Mouse (Mus musculus): Measurements from ENCODE around the gene Dlx6. TPM values are rescaled to one million over a fixed set of nuclear protein-coding genes. Genes with fewer than 3 reads are reported as not detected.

Dlx6 gene
- total RNA-seq, 2 experiments from 2014 or later = not detected

- peak; percentile 21; the same call in 1 of the 2 replicates for ATAC-seq (replicated peaks; ENCODE audit: poor library complexity)
Observed at GRCm38 (mm10) chr6:6859111-6859949, 3.8 kb upstream of the Dlx6 start.

GRCm38 (mm10) chr6:6859950-6860410 lies 3.2 kb upstream of the Dlx6 start:
- 0 out of 2 replicates have a peak, but pooled peaks have one; percentile 4 for ATAC-seq (replicated peaks; ENCODE audit: poor library complexity)

GRCm38 (mm10) chr6:6860411-6861085 lies 2.6 kb upstream of the Dlx6 start:
- ATAC-seq (replicated peaks; ENCODE audit: poor library complexity) = 0 out of 2 replicates have a peak, but pooled peaks have one; percentile 9

GRCm38 (mm10) chr6:6861086-6861797 lies 1.9 kb upstream of the Dlx6 start:
- no peak for ATAC-seq (replicated peaks; ENCODE audit: poor library complexity)

GRCm38 (mm10) chr6:6861798-6862428 lies 1.2 kb upstream of the Dlx6 start:
- no peak for ATAC-seq (replicated peaks; ENCODE audit: poor library complexity)

- ATAC-seq (replicated peaks; ENCODE audit: poor library complexity) = peak; percentile 10; the same call in 1 of the 2 replicates
Observed at GRCm38 (mm10) chr6:6862611-6863010, 523 bp upstream of the Dlx6 start.

- no peak for ATAC-seq (replicated peaks; ENCODE audit: poor library complexity)
Observed at GRCm38 (mm10) chr6:6863955-6864354, 821 bp downstream of the Dlx6 start.

GRCm38 (mm10) chr6:6864441-6865440 lies 1.6 kb downstream of the Dlx6 start:
- ATAC-seq (replicated peaks; ENCODE audit: poor library complexity) = no peak

- no peak for ATAC-seq (replicated peaks; ENCODE audit: poor library complexity)
Observed at GRCm38 (mm10) chr6:6867031-6867430, 3.9 kb downstream of the Dlx6 start.

- ATAC-seq (replicated peaks; ENCODE audit: poor library complexity) = no peak
Observed at GRCm38 (mm10) chr6:6869041-6869685, 6.0 kb downstream of the Dlx6 start.

- ATAC-seq (replicated peaks; ENCODE audit: poor library complexity) = no peak
Observed at GRCm38 (mm10) chr6:6869961-6870800, 7.0 kb downstream of the Dlx6 start.

GRCm38 (mm10) chr6:6870876-6871420 lies 7.8 kb downstream of the Dlx6 start:
- ATAC-seq (replicated peaks; ENCODE audit: poor library complexity) = no peak

GRCm38 (mm10) chr6:6871692-6872091 lies 8.6 kb downstream of the Dlx6 start:
- no peak for ATAC-seq (replicated peaks; ENCODE audit: poor library complexity)

GRCm38 (mm10) chr6:6872873-6873272 lies 9.7 kb downstream of the Dlx6 start:
- ATAC-seq (replicated peaks; ENCODE audit: poor library complexity) = no peak

- no peak for ATAC-seq (replicated peaks; ENCODE audit: poor library complexity)
Observed at GRCm38 (mm10) chr6:6873476-6874072, 10.4 kb downstream of the Dlx6 start.

- no peak; the same call in 1 of the 2 replicates for ATAC-seq (replicated peaks; ENCODE audit: poor library complexity)
Observed at GRCm38 (mm10) chr6:6874073-6874771, 11.1 kb downstream of the Dlx6 start.

GRCm38 (mm10) chr6:6875136-6875535 lies 12.0 kb downstream of the Dlx6 start:
- no peak for ATAC-seq (replicated peaks; ENCODE audit: poor library complexity)
